Mouse (Mus musculus): Measurements from ENCODE around the gene Adgrf5.

- TF ChIP-seq POLR2A (IDR thresholded peaks at IDR 0.05; ENCODE audit: borderline replicate concordance, insufficient read depth, low read length): no peak
- TF ChIP-seq CTCF (IDR thresholded peaks at IDR 0.05; ENCODE audit: borderline replicate concordance, insufficient read depth, low read depth, low read length): no peak
Observed at GRCm38 (mm10) chr17:43337643-43338042, 22.6 kb upstream of the Adgrf5 start.

Measured in cerebellum, adult 2 months (tissue).